Mouse (Mus musculus) right cerebral cortex, postnatal 10 days (tissue): Measurements from ENCODE around the gene Mtx1.

Experiments used
- DNase-seq, 2 experiments: peaks; one replicate each; pipeline ENCODE4 v3.0.0; 2021; ENCODE audit warnings: low spot score in 2 of 2

Mtx1 gene

DNA sequence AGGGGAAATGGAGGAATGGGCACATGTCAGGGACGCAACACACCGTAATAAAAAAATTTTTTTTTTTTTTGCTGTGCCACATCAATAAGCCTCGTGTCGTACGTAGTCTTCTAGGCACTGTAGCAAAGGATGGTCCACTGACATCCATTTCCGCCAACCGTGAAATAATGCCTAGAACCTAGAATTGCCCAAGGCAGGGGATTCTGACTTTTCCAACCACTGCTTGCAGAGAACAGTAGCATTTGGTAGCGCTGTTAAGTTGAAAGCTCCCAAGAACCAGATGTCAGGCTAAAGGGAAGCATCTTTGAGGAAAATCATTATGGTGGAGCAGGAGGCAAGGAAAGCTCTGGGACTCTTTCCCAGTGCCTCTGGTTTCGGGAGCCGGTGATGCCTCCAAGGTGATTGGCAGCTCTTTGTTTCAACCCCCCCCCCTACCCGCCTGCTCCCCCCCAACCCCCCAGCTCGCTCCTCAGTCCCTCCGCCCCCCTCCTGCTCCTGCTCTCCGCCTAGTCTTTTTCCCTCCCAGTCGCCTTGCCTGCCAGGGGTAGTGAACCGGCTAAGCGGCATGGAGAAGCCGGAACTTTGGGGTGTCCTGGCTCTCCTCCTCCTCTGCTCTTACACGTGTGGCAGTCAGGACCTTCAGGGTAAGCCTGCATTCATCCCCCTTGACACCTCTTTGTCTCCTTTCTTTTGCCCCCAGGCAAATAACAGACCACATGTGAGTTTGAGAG, 12.0 kb downstream of the Mtx1 start, which contains the start of gene Thbs3:
TSS of gene Thbs3 (plus strand) at position 500 of the 731 bp plus-strand sequence.
- peak; percentile 48 to 63 for DNase-seq

DNA sequence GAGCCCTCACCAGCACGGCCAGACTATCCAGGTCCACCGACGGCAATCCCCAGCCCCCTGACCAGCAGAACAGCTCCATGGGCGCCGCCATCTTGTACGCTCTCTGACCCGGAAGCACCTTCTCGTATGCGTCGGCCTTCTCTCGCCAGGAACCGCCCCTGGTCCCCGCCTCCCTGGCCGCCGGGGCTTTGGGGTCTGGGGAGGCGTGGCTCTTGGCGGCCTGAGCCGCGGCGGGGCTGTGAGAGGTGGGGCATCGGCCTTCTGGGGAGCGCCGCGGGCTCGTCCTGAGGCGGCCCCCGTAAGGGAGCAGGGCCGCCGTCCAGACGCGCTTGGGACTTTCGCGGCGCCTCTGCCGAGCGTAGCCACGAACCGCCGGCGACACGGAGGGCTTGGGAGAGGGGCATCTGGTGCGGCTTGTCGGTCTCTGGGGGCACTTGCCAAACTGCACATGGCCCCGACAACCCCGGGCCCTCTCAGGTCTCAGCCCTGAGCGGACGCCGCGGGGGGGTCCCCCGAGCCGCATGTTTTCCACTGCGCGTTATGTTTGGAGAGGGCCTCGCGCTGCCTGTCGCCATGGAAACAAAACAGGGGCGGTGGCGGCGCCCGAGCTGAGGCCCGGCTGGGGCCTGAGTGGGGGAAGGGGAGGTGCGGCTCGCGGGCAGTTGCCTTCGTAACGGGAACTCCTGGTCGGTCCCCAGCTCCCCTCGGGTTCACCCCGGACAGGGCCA, 12.9 kb downstream of the Mtx1 start:
- peak; percentile 96 for DNase-seq

DNA sequence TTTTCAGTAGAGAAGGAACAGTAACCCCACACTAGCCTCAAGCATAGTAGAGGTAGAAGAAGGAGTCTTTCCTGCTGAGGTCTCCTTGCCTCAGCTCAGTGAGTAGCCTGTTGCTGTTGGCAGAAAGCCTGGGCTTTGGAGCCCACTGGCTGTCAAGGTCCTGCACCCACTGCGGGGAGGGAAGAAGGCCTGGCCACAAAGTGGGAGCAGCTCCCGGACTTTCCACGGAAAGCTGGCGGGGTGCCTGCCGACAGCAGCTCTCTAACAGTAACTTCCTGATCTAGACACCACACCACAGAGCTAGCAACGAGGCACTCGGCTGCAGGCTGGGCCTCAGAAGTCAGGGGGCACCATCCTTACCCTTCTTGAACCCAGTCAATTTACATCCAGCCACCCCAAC, 16.2 kb downstream of the Mtx1 start:
- no peak for DNase-seq

DNA sequence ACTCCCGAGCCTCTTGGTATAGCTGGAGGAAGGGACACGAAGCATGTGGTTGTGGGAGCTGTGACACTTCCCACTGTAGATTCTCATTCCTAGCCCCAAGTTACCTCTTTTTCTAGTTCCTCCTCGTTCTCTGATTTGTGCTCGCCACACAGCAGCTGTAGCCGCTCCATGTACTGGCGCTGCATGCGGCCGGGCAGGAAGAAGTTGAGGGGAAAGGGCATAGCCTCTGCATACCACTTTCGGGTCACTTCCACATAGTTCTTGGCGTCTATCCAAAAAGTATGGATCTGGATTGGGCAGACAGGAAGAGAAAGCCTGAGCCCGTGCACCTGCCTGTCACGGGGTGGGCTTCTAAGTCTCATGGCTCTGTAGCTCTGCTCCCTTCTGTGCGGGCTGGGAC, 16.7 kb downstream of the Mtx1 start:
- no peak for DNase-seq

DNA sequence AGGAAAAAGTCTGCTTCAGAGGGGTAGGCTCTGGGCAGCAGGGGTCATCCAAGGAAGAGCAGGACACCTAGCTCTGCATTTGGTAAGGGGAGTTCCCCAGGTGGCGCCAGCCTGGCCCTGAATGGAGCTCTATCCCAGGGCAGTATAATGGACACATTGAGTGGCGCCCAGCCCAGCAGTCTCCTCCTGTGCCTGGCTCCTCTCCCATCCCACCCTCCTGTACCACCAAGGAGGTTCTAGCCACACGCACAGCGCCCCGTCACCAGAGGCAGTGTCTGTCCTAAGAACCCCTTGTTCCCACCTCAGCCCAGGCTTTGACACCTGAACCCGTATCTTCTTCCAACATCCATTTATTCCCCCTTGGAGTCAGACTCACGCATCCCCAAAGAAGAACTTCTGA, 17.2 kb downstream of the Mtx1 start:
- DNase-seq: no peak

DNA sequence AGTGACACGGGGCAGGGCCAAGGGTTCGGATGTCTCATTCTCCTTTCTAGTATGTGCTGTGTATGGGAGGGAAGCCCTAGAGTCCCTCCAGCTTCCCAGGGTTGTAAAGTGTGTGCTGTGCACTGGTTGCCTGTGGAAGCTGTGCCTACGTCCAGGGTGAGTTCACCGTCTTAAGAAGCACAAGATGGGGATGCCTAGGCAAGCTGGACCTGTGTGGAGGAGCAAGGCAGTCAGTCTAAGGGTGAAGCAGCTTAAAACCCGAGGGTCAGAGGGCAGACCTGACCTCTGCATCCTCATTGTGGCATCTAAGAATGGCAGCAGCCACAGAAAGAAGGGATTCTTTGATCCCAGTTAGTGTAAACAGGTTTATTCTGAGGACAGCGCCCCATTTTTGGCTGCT, 18.2 kb downstream of the Mtx1 start:
- no peak for DNase-seq

DNA sequence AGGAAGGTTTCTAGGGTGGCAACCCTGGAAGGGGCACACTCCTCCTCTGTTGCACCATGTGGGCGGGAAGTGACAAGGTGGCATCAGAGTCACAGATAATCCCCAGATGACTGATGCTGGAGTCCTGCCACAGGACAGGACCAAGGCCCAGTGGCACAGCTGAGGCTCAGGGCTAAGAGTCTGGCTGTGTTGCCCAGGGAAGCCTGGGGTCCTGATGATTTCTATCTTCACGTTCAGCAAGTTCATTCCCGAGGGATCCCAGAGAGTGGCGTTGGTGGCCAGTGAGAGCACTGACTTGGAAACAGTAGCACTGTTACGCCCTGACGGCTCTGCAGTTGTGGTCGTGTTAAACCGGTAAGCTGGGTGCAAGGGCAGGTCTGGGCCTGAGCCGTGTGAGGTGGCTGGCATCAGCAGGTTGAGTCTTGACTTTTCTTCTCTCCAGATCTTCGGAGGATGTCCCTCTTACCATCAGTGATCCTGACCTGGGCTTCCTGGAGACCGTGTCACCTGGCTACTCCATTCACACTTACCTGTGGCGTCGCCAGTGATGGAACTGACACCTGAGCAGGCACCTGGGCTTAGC, 18.7 kb downstream of the Mtx1 start:
- DNase-seq: no peak

DNA sequence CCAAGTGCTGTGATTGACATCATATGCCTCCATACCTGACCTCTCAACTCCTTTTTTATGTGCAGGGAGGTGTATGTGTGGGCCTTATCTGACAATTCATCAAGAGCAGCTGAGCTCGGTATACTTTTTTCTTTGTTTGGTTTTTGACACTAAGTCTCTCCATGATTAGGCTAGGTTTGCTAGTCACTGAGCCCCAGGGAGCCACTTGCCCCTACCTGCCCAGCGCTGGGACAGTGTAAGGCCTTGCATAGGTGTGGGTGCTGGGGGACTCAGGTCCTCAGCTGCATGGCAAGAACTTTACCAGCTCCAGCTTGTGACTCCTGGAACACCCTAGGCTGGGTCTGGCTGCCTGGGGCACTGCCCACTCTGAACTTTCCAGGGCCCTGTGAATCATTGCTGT, 20.2 kb downstream of the Mtx1 start:
- DNase-seq: no peak

DNA sequence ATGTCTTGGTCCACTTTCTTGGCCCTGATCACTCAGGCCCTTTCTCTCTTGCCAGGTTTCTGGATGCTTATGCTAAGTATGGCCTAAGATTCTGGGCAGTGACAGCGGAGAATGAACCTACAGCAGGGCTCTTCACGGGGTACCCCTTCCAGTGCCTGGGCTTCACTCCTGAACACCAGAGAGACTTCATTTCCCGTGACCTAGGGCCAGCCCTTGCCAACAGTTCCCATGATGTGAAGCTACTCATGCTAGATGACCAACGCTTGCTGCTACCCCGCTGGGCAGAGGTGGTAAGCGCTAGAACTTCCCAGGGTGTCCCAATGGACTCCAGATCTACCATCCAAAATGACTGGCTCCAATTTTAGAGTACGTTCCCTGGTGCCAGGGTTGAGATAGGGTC, 20.8 kb downstream of the Mtx1 start:
- no peak for DNase-seq

DNA sequence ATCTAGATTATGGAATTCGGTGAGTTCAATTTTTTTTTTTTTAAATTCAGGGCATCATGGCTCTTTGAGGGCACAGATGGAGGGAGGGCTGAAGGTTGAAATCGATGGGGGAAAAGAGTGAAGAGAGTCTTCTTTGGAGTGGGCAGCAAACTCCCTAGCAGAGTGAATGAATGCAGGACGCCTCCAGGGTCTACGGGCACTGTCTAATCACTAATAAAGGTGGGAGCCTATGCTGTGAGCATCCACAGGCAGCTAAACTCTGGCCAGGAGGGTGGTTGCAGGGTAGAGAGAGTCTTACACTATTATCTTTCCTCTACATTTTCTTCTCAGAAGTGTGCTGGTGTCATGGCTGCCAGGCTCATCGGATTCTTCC, 23.8 kb downstream of the Mtx1 start:
- no peak for DNase-seq

DNA sequence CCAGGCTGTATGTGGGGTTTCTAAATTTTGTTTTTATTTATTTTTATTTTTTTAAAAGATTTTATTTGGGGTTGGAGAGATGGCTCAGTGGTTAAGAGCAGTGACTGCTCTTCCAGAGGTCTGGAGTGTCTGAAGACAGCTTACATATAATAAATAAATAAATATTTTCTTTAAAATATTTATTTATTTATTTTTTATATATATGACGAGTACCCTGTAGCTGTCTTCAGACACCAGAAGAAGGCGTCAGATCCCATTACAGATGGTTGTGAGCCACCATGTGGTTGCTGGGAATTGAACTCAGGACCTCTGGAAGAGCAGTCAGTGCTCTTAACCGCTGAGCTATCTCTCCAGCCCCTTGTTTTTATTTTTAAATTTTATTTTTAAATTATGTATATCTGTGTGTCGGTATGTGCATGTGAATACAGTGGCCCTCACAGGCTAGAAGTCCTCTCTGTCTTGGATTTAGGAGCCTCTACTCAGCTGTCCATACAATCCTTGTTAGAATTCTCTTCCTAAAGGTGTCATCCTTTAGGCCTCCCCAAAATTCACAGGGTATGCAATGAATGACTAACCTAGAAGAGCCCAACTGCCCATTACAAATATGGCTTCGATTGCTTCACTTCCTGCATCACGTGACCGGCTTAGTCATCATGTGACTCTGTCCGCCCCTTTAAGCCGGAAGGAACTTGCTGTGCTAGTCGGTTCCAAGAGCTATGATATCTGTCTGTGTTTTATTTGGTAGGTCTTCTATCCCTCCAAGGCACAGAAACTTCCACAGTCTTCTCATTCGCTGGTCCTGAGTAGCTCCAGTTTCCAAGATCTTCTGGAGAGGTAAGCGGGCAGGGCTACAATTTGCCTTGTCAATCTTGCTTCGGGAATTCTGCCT, 24.4 kb downstream of the Mtx1 start, which contains the start of gene Gba:
TSS of gene Gba (plus strand) at position 676 of the 889 bp plus-strand sequence.
- peak; percentile 93 for DNase-seq

DNA sequence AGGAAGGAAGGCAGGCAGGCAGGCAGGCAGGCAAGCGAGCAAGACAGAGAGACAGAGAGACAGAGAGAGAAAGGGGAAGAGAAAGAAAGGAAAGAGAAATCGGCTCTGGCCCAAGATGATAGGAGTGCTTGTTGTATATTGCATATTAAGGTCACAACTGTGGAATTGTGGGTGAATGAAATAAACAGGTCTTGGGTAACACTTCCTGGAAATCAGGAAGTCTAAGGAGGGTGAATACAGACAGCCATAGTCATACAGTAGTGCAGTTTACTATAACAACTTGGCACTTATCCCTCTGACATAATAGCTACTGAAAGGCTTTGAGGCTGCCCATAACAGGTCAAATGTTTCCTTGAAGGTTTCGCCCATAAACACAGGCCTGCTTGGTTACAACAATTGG, 27.0 kb downstream of the Mtx1 start:
- DNase-seq: no peak

DNA sequence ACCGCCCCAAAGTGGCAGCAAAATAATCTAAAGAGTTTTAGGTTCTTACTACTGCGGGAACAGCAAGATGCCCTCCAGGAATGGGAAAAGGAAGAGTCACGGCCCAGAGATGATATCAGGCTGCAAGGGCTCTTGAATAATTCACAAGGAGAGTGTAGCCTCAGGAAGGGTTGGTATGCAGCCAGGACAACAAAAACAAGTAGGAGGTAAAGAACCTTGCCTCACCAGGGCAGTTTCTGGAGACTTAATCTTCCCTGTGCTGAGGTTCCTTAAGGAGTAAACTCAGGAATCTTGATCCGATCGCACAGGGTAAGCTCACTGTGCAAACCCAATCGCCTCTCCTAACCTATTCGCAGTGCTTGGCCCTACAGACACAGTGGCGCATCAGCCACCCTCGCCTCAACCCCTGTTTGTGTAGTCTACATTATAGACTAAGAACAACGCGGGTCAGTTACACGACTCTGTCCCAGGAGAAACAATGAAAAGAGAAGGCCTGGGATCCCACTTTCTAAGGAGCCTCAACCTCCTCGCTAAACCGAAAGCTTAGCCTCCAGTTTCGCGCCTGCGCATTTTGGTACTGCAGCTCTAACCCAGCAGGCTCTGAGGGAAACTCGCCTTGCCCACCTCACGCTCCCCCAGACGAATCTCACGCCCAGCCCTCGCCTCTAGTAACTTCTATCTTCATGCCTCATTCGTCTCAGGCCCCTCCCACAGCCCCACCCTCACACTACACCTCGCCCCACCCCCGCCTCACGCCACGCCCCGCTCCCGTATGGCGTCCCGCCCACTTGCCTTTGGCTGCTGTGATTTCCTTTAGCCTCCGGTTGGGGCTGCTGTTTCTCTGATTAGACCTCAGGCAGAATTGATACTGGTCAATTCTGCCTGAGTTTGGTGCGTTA, 30.7 kb downstream of the Mtx1 start:
- peak; percentile 91 to 92 for DNase-seq

DNA sequence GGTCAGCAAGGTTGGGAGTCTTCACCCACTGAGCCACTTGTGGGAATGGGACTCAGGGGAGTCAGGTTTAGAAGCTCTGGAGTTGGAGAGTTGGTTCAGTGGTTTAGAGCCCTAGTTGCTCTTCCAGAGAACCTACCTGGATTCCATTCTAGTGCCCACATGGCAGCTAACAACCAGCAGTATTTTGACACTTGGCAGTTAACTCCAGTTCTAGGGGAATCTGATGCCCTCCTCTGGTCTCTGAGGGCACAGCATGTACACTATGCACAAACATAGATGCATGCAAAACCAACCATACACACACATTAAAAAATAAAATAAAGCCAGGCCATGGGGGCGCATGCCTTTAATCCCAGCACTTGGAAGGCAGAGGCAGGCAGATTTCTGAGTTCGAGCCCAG, 33.0 kb downstream of the Mtx1 start:
- no peak for DNase-seq

DNA sequence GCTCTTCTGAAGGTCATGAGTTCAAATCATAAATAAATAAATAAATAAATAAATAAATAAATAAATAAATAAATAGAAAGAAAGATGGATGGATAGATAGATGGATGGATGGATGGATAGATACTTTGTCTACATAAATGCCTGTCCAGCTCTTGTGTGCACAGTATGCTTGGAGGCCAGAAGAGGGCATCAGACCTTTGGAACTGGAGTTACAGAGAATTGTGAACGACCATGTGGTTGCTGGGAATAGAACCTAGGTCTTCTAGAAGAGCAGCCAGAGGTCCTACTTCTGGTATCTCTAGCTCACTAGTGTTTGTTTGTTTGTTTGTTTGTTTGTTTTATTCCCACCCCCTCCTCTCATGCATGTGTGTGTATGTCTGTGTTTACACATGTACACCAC, 33.5 kb downstream of the Mtx1 start:
- DNase-seq: no peak

DNA sequence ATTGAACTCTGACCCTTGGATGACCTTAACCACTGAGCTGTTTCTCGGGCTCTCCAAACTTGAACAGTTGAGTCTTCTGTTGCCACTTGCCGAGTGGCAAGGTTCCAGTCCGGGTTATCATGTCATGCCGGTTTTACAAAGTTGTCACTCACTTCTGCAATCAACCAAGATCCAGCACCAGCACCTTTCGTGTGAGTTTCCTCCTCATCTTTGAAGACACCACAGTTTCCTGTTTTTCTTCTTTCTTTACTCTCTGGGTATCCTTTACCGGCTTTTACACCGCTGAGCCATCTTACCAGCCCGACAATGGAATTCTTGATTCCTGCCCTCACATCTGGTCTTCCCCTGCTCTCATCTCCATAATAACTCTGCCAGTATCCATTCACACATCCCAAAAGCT, 36.5 kb downstream of the Mtx1 start:
- no peak for DNase-seq

DNA sequence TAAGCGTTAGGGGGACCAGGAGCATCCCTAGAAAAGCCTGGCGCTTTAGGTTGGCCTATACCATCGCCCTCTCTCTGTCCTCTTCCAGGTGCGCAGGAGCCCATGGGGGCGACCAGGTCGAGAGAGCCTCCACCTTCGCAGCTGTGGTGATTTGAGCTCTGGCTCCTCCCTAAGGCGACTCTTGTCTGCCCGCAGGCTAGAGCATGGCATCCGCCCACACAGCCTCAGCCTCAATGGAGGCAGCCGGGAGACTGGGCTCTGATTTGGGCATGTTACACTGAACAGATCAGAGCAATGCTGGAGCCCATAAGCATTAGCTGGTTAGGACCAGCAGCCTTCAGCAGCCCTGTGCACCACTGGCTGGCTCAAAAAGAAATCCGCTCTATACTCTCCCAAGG, 38.4 kb downstream of the Mtx1 start:
- no peak for DNase-seq

DNA sequence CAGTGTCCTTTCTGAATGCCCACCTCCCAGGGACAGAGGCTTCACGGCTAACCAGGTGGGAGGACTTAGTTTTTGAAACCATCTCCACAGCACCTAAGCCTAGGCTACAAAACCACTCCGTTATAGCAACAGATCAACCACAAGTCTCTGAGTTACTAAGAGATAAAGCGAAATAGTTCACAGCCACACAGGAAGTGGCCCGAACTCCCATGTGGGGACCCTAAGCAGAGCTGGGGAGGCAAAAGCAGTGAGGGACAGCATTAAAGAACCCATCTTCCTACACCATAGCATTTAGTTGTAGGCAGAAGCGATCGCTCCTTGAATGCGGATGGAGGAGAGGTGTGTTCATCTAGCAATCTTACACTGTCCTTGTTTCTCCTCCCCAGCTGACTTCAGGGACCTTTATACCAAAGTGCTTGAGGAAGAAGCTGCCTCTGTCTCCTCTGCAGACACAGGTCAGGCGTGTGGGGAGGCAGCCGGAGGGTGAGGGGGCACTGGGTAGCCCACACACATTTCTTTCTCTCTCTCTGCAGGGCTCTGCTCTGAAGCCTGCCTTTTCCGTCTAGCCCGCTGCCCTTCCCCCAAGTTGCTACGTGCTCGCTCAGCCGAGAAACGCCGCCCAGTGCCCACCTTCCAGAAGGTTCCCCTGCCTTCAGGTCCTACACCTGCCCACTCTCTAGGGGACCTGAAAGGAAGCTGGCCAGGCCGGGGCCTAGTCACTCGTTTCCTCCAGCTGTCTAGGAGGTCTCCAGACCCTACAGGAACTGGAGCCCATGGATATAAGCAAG, 39.0 kb downstream of the Mtx1 start:
- DNase-seq: no peak

DNA sequence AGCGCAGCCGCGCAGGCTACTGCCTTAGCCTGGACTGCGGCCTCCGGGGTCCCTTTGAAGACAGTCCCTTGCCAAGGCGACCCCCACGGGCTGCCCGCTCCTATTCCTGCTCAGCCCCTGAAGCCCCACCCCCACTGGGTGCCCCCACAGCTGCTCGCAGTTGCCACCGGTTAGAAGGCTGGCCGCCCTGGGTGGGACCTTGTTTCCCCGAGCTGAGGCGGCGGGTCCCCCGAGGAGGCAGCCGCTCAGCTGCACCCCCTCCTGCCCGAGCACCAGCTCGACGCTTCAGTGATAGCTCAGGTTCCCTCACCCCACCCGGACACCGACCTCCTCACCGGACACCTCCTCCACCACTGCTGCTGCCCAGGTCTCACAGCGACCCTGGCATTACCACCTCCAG, 39.7 kb downstream of the Mtx1 start:
- DNase-seq: peak in 1 of 2 experiments; percentile 26

DNA sequence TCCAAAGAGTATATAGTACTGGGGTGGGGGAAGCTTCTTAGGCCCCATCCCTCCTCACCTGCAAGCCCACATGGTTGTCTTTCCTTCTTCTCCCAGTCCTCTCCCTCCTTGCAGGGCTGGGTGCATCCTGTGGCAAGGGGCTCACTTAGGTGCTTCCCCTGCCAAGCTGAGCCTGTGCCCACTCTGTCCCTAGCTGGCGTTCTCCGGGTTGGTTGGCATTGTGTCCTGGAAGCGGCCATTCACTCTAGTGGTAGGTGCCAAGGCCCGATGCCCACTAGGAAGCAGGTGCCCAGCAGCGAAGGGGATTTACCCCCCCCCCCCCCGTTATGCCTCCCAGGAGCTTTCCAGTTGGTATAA, 43.0 kb downstream of the Mtx1 start:
- DNase-seq: peak; percentile 68 to 74
